Mouse (Mus musculus) CH12.LX (cell line): Measurements from ENCODE around the gene Olfr555.

Experiments used
- CHD1 ChIP-seq: IDR thresholded peaks from 2 replicates; pipeline ENCODE4 v1.6.1; 2012; ENCODE audit warnings: low read depth, low read length, improper control_type of control experiment, inconsistent platforms
- CHD2 ChIP-seq: IDR thresholded peaks from 2 replicates; pipeline ENCODE4 v1.6.1; 2011; ENCODE audit warnings: low read length, improper control_type of control experiment
- CTCF ChIP-seq, 2 experiments: IDR thresholded peaks in 1 of 2; conservative IDR thresholded peaks in 1 of 2; 2 replicates each; pipeline ENCODE4 v1.5.1; 2011 to 2012; ENCODE audit warnings: low read depth in 2 of 2, low read length in 2 of 2, improper control_type of control experiment in 1 of 2, inconsistent platforms in 1 of 2, mild to moderate bottlenecking in 1 of 2, moderate library complexity in 1 of 2
- ELF1 ChIP-seq: IDR thresholded peaks from 2 replicates; pipeline ENCODE4 v1.6.1; 2014; ENCODE audit warnings: low read depth, mild to moderate bottlenecking, inconsistent platforms, low read length, improper control_type of control experiment
- EP300 ChIP-seq: IDR thresholded peaks from 2 replicates; pipeline ENCODE4 v1.6.1; 2011; ENCODE audit warnings: low read length, improper control_type of control experiment
- MAFK ChIP-seq: IDR thresholded peaks from 2 replicates; pipeline ENCODE4 v1.6.1; 2011; ENCODE audit warnings: low read length, improper control_type of control experiment; ENCODE audit not compliant: insufficient replicate concordance
- MAX ChIP-seq: IDR thresholded peaks from 2 replicates; pipeline ENCODE4 v1.6.1; 2011; ENCODE audit warnings: low read length, improper control_type of control experiment
- MEF2A ChIP-seq: IDR thresholded peaks from 2 replicates; pipeline ENCODE4 v1.6.1; 2014; ENCODE audit warnings: low read depth, mild to moderate bottlenecking, inconsistent platforms, low read length, improper control_type of control experiment, borderline replicate concordance
- NELFE ChIP-seq: IDR thresholded peaks from 2 replicates; pipeline ENCODE4 v1.6.1; 2011; ENCODE audit warnings: low read depth, low read length, improper control_type of control experiment
- NRF1 ChIP-seq: IDR thresholded peaks from 2 replicates; pipeline ENCODE4 v1.6.1; 2014; ENCODE audit warnings: low read depth, mild to moderate bottlenecking, inconsistent platforms, low read length, improper control_type of control experiment, moderate library complexity
- POLR2A ChIP-seq: IDR thresholded peaks from 2 replicates; pipeline ENCODE4 v1.6.1; 2011; ENCODE audit warnings: low read depth, mild to moderate bottlenecking, improper control_type of control experiment, low read length
- RAD21 ChIP-seq: IDR thresholded peaks from 2 replicates; pipeline ENCODE4 v1.6.1; 2011; ENCODE audit warnings: low read depth, mild to moderate bottlenecking, low read length, improper control_type of control experiment, moderate library complexity
- TCF12 ChIP-seq: IDR thresholded peaks from 2 replicates; pipeline ENCODE4 v1.6.1; 2014; ENCODE audit warnings: low read depth, mild to moderate bottlenecking, inconsistent platforms, low read length, improper control_type of control experiment
- USF1 ChIP-seq: IDR thresholded peaks from 2 replicates; pipeline ENCODE4 v1.6.1; 2014; ENCODE audit warnings: low read depth, mild to moderate bottlenecking, inconsistent platforms, low read length, improper control_type of control experiment

DNA sequence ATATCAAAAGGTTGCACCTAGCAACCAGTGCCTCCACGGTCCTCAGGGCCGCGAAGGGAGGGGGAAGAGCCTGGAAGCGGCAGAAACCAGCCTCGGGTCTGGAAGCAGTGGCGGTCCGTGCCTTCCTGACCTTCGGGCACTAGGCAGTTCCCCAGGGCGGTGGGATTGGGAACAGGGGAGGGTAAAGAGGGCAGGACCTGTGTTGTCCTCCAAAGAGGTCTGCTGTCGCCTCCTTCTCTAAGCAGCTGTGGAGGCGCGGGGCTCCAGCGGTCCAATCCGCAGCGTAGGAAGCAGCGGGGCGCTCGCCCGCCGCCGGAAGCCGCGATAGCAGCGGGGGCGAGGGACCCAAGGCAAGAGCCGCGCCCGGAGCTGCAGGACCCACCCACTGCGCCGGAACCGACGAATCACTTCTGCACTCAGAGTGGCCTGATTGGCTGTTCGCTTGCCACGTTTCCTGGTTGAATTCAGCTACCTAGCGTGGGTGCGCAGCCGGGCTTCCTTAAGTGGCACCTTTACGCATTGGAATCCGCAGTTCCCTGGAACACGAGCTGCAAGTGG lies 28.4 kb downstream of the Olfr555 start, which contains the start of gene Trim68:
- TF ChIP-seq MAX = peak; percentile 83
- TF ChIP-seq POLR2A = peak; percentile 87
- TF ChIP-seq CTCF (conservative IDR thresholded peaks at IDR 0.05 in 1 of 2, IDR thresholded peaks at IDR 0.05 in 1 of 2; ENCODE audit: low read depth in 2 of 2, low read length in 2 of 2) = no peak
- TF ChIP-seq RAD21 = no peak
- no peak for TF ChIP-seq CHD1
- TF ChIP-seq EP300 = no peak
- TF ChIP-seq CHD2 = peak; percentile 74
- TF ChIP-seq MEF2A = 0 out of 2 replicates have a peak, but pooled peaks have one; percentile 11
- TF ChIP-seq NRF1 = peak; percentile 76
- TF ChIP-seq MAFK = no peak
- TF ChIP-seq TCF12 = peak; percentile 59; the same call in 1 of the 2 replicates
- TF ChIP-seq NELFE = peak; percentile 70; the same call in 1 of the 2 replicates
- TF ChIP-seq ELF1 = peak; percentile 93
- TF ChIP-seq USF1 = no peak
